Mouse (Mus musculus) C2C12 (cell line): Measurements from ENCODE around the gene Slc38a6. TPM values are rescaled to one million over a fixed set of nuclear protein-coding genes. Genes with fewer than 3 reads are reported as not detected.

Source experiments
- H3K27me3 ChIP-seq: one replicate; pipeline ENCODE4 v1.6.1; 2011; ENCODE audit not compliant: control insufficient read depth, insufficient read depth, insufficient read length
- H3K36me3 ChIP-seq: one replicate; pipeline ENCODE4 v1.6.1; 2011; ENCODE audit not compliant: control insufficient read depth, insufficient read depth
- H3K4me3 ChIP-seq: one replicate; pipeline ENCODE4 v1.5.1; 2011; ENCODE audit warnings: mild to moderate bottlenecking, control low read depth; ENCODE audit not compliant: poor library complexity, insufficient read depth, severe bottlenecking
- H3K79me2 ChIP-seq: one replicate; pipeline ENCODE4 v1.6.1; 2011; ENCODE audit not compliant: control insufficient read depth, insufficient read depth
- H3K79me3 ChIP-seq: one replicate; pipeline ENCODE4 v1.6.1; 2011; ENCODE audit warnings: low read depth, control low read depth
- H3ac ChIP-seq: one replicate; pipeline ENCODE3; 2011; ENCODE audit warnings: low read depth; ENCODE audit not compliant: control insufficient read depth, insufficient read length
- CEBPB ChIP-seq: IDR thresholded peaks from one replicate; pipeline ENCODE4 v1.6.1; 2011; ENCODE audit warnings: low read depth, mild to moderate bottlenecking, control low read depth, moderate library complexity
- CTCF ChIP-seq: IDR thresholded peaks from one replicate; pipeline ENCODE4 v1.5.1; 2011; ENCODE audit not compliant: control insufficient read depth, insufficient read depth, insufficient read length
- FOSL1 ChIP-seq: IDR thresholded peaks from one replicate; pipeline ENCODE4 v1.8.0; 2011; ENCODE audit warnings: mild to moderate bottlenecking, low read length; ENCODE audit not compliant: poor library complexity, insufficient read depth, severe bottlenecking
- MAX ChIP-seq: IDR thresholded peaks from one replicate; pipeline ENCODE4 v1.6.1; 2011; ENCODE audit warnings: mild to moderate bottlenecking, control low read depth
- MYOD1 ChIP-seq: IDR thresholded peaks from one replicate; pipeline ENCODE4 v1.6.1; 2011; ENCODE audit warnings: low read depth; ENCODE audit not compliant: control insufficient read depth, insufficient read length
- MYOG ChIP-seq: IDR thresholded peaks from one replicate; pipeline ENCODE4 v1.6.1; 2011; ENCODE audit not compliant: control insufficient read depth, insufficient read length; ENCODE audit errors: extremely low read depth
- USF1 ChIP-seq: IDR thresholded peaks from one replicate; pipeline ENCODE4 v1.6.1; 2011; ENCODE audit warnings: low read depth, mild to moderate bottlenecking, control low read depth, moderate library complexity
- polyA plus RNA-seq: library from polyadenylated mRNA; unstranded; fragments of >200 nt; fragmentation: generic; extraction: Trizol; gene quantifications from one replicate; pipeline ENCODE4 v1.2.1, GENCODE M21; 2012; ENCODE audit warnings: missing spikeins

Slc38a6 gene
- polyA plus RNA-seq, 1 experiment = 13.1 TPM

- Histone ChIP-seq H3ac (no peak overlapping the region), H3K79me3 (no peaks in the 10 kb centered on the region), H3K79me2 (no peaks in the 10 kb centered on the region), H3K27me3 (no peaks in the 10 kb centered on the region), H3K36me3 (peaks cover 38% of the 10 kb centered on the region), H3K4me3 (no peak overlapping the region)
- TF ChIP-seq MYOD1 (no peak), USF1 (no peak), MYOG (no peak), CTCF (no peak), FOSL1 (no peak), MAX (no peak), CEBPB (no peak)
These were observed 68.7 kb downstream of the Slc38a6 start for GRCm38 (mm10) chr12:73355084-73355775.

GRCm38 (mm10) chr12:73356696-73357095 lies 70.1 kb downstream of the Slc38a6 start:
- Histone ChIP-seq H3K27me3 (no peaks in the 10 kb centered on the region), H3ac (no peak overlapping the region), H3K79me3 (no peaks in the 10 kb centered on the region), H3K36me3 (peaks cover 31% of the 10 kb centered on the region), H3K4me3 (no peak overlapping the region), H3K79me2 (no peaks in the 10 kb centered on the region)
- no peak for TF ChIP-seq CTCF

DNA sequence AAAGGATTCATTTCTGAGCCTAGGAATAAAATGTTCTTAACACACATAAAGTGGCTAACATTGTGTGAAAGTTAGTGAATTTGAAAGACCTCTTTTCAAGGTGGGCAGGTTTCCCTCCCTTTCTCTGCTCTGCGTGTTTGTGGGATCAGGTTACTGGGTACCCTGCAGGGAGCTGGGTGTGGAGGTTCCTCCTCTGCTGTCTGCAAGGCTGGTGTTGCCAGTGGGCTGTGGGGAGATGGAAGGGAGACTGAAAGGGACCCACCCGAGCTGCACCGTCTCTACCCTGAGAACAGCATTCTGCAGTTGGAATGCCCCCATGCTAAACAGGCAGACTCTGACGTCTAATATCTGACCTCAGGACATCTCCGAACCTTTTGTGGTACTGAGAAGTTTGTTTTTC lies 70.7 kb downstream of the Slc38a6 start:
- H3K4me3 ChIP-seq = no peak overlapping the region
- H3K79me2 ChIP-seq = no peaks in the 10 kb centered on the region
- H3ac ChIP-seq = no peak overlapping the region
- H3K36me3 ChIP-seq = peaks cover 31% of the 10 kb centered on the region
- no peak for TF ChIP-seq MYOG
- TF ChIP-seq CEBPB = no peak
- no peak for TF ChIP-seq FOSL1
- no peak for TF ChIP-seq USF1
- no peak for TF ChIP-seq MAX
- no peak for TF ChIP-seq MYOD1
- no peak for TF ChIP-seq CTCF
- H3K79me3 ChIP-seq = no peaks in the 10 kb centered on the region
- no peaks in the 10 kb centered on the region for H3K27me3 ChIP-seq

DNA sequence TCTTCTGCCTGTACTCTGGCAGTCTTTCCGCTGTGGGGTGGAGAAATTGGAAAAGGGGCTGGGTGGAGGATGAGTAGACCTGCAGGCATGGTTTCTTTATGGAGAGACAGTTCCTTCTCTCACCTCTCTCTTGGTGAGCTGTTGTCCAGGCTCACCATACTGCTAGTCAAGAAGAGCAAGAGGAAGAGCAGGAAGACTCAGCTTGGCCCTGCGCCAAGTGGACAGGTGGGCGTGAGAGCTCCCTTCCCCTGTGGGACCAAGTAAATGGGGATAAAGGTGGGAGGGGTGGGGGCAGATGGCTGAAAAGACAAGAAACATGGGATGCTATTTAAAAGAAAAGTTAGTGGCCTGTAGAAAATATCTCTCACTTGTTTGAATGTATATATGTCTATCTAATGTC lies 71.2 kb downstream of the Slc38a6 start:
- TF ChIP-seq CTCF (no peak), FOSL1 (no peak), MYOG (no peak), MAX (no peak), USF1 (no peak), MYOD1 (no peak), CEBPB (no peak)
- no peak overlapping the region for H3K4me3 ChIP-seq
- peaks cover 29% of the 10 kb centered on the region for H3K36me3 ChIP-seq
- no peaks in the 10 kb centered on the region for H3K79me3 ChIP-seq
- H3K79me2 ChIP-seq = no peaks in the 10 kb centered on the region
- H3ac ChIP-seq = no peak overlapping the region
- H3K27me3 ChIP-seq = no peaks in the 10 kb centered on the region

- Histone ChIP-seq H3K79me3 (no peaks in the 10 kb centered on the region), H3K36me3 (peaks cover 28% of the 10 kb centered on the region), H3K27me3 (no peaks in the 10 kb centered on the region), H3ac (no peak overlapping the region), H3K4me3 (no peak overlapping the region), H3K79me2 (no peaks in the 10 kb centered on the region)
- TF ChIP-seq CEBPB (no peak), MYOG (no peak), USF1 (no peak), CTCF (no peak), MYOD1 (no peak), FOSL1 (no peak), MAX (no peak)
These were observed 72.1 kb downstream of the Slc38a6 start for GRCm38 (mm10) chr12:73358640-73359039.

DNA sequence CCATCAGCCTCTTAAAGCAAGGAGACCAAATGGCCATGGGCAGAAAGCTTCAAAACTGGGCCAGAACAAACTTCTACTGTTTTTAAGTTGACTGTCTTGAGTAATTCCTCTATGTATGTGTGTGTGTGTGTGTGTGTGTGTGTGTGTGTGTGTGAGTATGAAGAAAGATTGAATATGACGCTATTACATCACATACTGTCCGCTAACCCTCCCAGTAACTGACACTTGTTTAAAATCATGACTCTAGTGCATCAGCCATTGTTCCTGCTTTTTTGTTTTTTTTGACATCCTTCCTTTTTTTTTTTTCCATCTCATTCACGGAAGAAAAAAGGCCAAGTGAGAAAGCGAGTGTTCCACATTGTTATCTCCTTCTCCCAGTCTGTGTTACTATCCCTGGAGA lies 72.9 kb downstream of the Slc38a6 start:
- Histone ChIP-seq H3K27me3 (no peaks in the 10 kb centered on the region), H3K4me3 (no peak overlapping the region)

More for the DNA sequence above, 72.9 kb downstream of the Slc38a6 start:
- no peaks in the 10 kb centered on the region for H3K79me3 ChIP-seq
- TF ChIP-seq MYOG = no peak
- no peak for TF ChIP-seq MAX
- no peak for TF ChIP-seq FOSL1
- TF ChIP-seq MYOD1 = no peak
- TF ChIP-seq CEBPB = no peak
- no peak for TF ChIP-seq USF1
- no peak for TF ChIP-seq CTCF
- peaks cover 28% of the 10 kb centered on the region for H3K36me3 ChIP-seq
- no peaks in the 10 kb centered on the region for H3K79me2 ChIP-seq
- H3ac ChIP-seq = no peak overlapping the region
